Mouse (Mus musculus) lung, adult 2 months (tissue): ENCODE measurements around the gene Fancg. TPM values are rescaled to one million over a fixed set of nuclear protein-coding genes. Genes with fewer than 3 reads are reported as not detected.

ENCODE experiments used
- DNase-seq: peaks from one replicate; pipeline ENCODE4 v3.0.0; 2022
- H3K4me1 ChIP-seq: fragments of 200-500 bp; 2 replicates; pipeline ENCODE4 v1.6.1; 2011; ENCODE audit warnings: low read length; ENCODE audit not compliant: control insufficient read depth, insufficient read depth
- H3K4me3 ChIP-seq: fragments of 200-500 bp; replicated peaks from 2 replicates; pipeline ENCODE3; 2011; ENCODE audit warnings: low read depth, mild to moderate bottlenecking, control low read depth, low read length; ENCODE audit errors: extremely low read depth
- CTCF ChIP-seq: fragments of 200-500 bp; IDR thresholded peaks from 2 replicates; pipeline ENCODE4 v1.5.1; 2011; ENCODE audit warnings: mild to moderate bottlenecking, low read length, control low read depth; ENCODE audit not compliant: insufficient read depth
- POLR2A ChIP-seq: fragments of 200-500 bp; IDR thresholded peaks from 2 replicates; pipeline ENCODE4 v1.6.1; 2011; ENCODE audit warnings: low read depth, mild to moderate bottlenecking, control low read depth, low read length, borderline replicate concordance; ENCODE audit errors: extremely low read depth
- WGBS: fragments of 180-500 bp; shearing (Covaris S2); methylation state at CpG from one replicate; pipeline ENCODE4 v1.1.7; 2018; 5-methylcytosine and 5-hydroxymethylcytosine counted together
- polyA plus RNA-seq: library from polyadenylated mRNA; depleted of rRNA; stranded (reverse); fragments of >200 nt; gene quantifications from 2 replicates; pipeline ENCODE4 v1.2.3, GENCODE M21; 2012

Gene Fancg
- polyA plus RNA-seq, 1 experiment = 12.8 TPM

- WGBS = 75% methylated on average over 14 of the region's 14 CpGs
- no peak overlapping the region for H3K4me3 ChIP-seq
- no peak for DNase-seq
- 0 out of 2 replicates have a peak, but pooled peaks cover 3% of the 10 kb centered on the region for H3K4me1 ChIP-seq
- TF ChIP-seq POLR2A (no peak), CTCF (no peak)
These were observed 14.4 kb upstream of the Fancg start for GRCm38 (mm10) chr4:43024673-43025072.

GRCm38 (mm10) chr4:43021341-43021740, 11.0 kb upstream of the Fancg start:
- Histone ChIP-seq H3K4me3 (no peak overlapping the region), H3K4me1 (0 out of 2 replicates have a peak, but pooled peaks cover 3% of the 10 kb centered on the region)
- no peak for DNase-seq
- 81% methylated on average over 17 of the region's 17 CpGs for WGBS
- TF ChIP-seq POLR2A (no peak), CTCF (no peak)

GRCm38 (mm10) chr4:43020876-43021275, 10.6 kb upstream of the Fancg start:
- H3K4me3 ChIP-seq = no peak overlapping the region
- 0 out of 2 replicates have a peak, but pooled peaks cover 3% of the 10 kb centered on the region for H3K4me1 ChIP-seq
- 91% methylated on average over 16 of the region's 16 CpGs for WGBS
- DNase-seq = no peak
- no peak for TF ChIP-seq POLR2A
- no peak for TF ChIP-seq CTCF

DNA sequence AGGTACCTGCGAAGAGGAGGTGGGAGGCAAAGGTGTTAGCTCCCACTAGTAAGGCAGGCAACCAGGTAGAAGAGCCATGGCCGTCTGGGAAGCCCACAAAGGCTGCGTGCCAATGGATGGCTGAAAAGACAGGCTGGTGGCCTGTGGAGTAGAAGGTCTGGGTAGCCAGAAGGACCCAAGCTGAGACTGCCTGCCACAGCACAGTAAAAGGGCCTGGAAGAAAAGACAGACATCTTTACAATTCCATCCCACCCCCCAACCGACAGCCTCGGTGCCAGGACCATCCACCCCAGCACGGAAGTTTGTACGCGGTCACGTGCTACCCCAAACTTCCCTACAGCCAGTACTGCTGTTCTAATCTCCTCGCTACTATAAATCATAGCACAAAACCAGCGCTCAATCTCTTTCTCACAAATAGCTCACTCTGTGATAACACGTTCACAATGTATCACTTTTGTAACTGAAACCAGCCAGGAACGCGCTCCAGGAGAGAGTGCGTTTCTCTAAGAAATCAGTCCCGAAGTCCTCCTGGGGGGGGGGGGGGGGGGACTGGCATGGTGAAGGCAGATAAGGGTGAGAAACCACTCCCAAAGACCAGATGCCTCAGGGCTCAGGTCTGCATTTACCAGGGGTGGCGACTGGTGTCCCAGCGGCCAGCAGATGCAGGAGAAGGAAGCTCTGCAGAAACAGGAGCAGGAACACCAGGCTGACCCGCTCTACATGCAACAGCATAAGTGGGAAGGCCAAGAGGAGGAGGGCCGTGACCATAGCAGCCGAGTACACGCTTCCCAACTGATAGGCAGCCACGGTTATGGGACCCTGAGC, 9.5 kb upstream of the Fancg start:
- no peak for DNase-seq
- Histone ChIP-seq H3K4me1 (0 out of 2 replicates have a peak, but pooled peaks cover 2% of the 10 kb centered on the region), H3K4me3 (no peak overlapping the region)
- no peak for TF ChIP-seq POLR2A
- no peak for TF ChIP-seq CTCF
- 94% methylated on average over 23 of the region's 23 CpGs for WGBS

GRCm38 (mm10) chr4:43019176-43019575, 8.9 kb upstream of the Fancg start:
- no peaks in the 10 kb centered on the region for H3K4me1 ChIP-seq
- TF ChIP-seq CTCF (no peak), POLR2A (no peak)
- 81% methylated on average over 10 of the region's 10 CpGs for WGBS
- DNase-seq = no peak
- H3K4me3 ChIP-seq = no peak overlapping the region

DNA sequence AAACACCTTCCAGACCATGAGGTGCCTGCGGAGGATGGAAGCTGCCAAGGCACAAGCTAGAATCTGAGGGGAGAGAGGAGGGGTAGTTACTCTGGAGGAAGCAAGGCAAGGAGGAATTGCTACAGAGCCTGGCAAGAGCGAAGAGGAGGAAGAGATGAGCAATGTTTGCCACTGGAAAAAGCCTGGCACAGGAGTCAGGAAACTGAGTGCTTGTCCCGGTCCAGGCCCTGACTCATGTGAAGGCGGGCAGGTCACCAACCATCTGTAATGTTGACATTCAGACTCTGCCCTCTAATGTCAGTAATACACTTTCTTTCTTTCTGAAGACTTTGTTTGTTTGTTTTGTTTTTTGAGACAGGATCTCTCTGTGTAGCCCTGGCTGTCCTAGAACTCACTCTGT, 7.8 kb upstream of the Fancg start:
- no peak for TF ChIP-seq CTCF
- no peak for TF ChIP-seq POLR2A
- Histone ChIP-seq H3K4me1 (no peaks in the 10 kb centered on the region), H3K4me3 (no peak overlapping the region)
- no peak for DNase-seq
- WGBS = 67% methylated on average over 4 of the region's 4 CpGs

GRCm38 (mm10) chr4:43012091-43012490, 1.8 kb upstream of the Fancg start:
- TF ChIP-seq POLR2A = no peak
- no peak for TF ChIP-seq CTCF
- 91% methylated on average over 1 of the region's 1 CpGs for WGBS
- Histone ChIP-seq H3K4me3 (no peak overlapping the region), H3K4me1 (no peaks in the 10 kb centered on the region; the same call in 1 of the 2 replicates)
- no peak for DNase-seq

DNA sequence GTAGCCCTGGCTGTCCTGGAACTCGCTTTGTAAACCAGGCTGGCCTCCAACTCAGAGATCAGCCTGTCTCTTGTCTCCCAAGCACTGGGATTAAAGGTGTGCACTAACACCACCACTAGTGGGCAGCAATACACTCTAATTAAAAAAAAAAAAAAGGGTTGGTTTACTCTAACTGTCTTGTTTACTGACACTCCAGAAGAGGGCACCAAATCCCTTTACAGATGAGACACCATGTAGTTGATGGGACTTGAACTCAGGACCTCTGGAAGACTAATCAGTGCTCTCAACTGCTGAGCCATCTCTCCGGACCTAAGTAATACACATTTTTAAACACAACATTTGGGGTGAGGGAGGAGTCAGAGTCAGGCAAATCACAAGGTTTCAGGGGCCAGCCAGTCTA, 4.5 kb downstream of the Fancg start:
- TF ChIP-seq CTCF = no peak
- no peak for TF ChIP-seq POLR2A
- WGBS = 52% methylated on average over 2 of the region's 2 CpGs
- H3K4me3 ChIP-seq = no peak overlapping the region
- no peak for DNase-seq
- no peaks in the 10 kb centered on the region; the same call in 1 of the 2 replicates for H3K4me1 ChIP-seq

- Histone ChIP-seq H3K4me1 (no peaks in the 10 kb centered on the region; the same call in 1 of the 2 replicates), H3K4me3 (no peak overlapping the region)
- WGBS = 98% methylated on average over 3 of the region's 3 CpGs
- DNase-seq = no peak
- TF ChIP-seq CTCF (no peak), POLR2A (no peak)
These were observed 5.4 kb downstream of the Fancg start for GRCm38 (mm10) chr4:43004951-43005350.
